Mouse (Mus musculus): ENCODE results near the gene Gipc1.

- no peak for TF ChIP-seq CTCF (IDR thresholded peaks at IDR 0.05; ENCODE audit: insufficient read depth, low read depth, low read length)
- no peak for TF ChIP-seq POLR2A (IDR thresholded peaks at IDR 0.05; ENCODE audit: insufficient read depth, low read depth, low read length)
These were observed 42.8 kb upstream of the Gipc1 start for GRCm38 (mm10) chr8:83609547-83610180.

Measured in olfactory bulb, adult 2 months (tissue).